Mouse (Mus musculus): ENCODE results near the gene Dleu7.

DNA sequence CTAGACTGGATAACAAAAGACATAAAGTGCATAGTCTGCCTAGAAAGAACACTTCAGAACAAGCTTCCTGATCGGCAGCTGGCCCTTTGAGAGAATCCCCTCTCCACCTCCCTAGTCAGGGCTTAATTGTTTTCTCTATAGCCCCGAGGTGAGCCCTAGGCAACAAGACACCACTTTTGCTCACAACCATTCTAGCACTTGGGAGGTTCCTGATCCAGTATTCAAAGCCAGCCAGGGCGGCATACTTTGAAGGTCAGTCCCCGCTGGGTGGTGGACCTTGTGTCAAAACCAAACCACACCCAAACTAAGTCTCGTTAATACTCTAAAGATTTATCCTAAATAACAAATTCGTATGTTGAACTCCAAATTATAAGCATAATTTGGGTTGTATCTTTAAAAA is 38.6 kb upstream of the Dleu7 start:
- TF ChIP-seq EP300 (IDR thresholded peaks at IDR 0.05; ENCODE audit: insufficient read depth, low read depth, low read length) (peak; percentile 75), CTCF (IDR thresholded peaks at IDR 0.05; ENCODE audit: low read depth, low read length) (no peak), POLR2A (IDR thresholded peaks at IDR 0.05; ENCODE audit: insufficient read depth, low read length) (no peak)
